Mouse (Mus musculus) lung, postnatal 25 days (tissue): ENCODE data around the gene Clec5a.
A peak's percentile ranks its signal among the peaks of the same experiment; 100 is the strongest.
"Not testable (repeated sequence)": the region's sequence is repeated elsewhere in the genome, so short reads cannot be mapped to it uniquely, and the experiment has no call there.

Source experiments
- DNase-seq: peaks from one replicate; pipeline ENCODE4 v3.0.0; 2022; ENCODE audit warnings: low spot score

The Clec5a gene

GRCm38 (mm10) chr6:40585645-40586044 is at the start of gene Clec5a:
Clec5a (minus strand) TSS chr6:40585821.
- DNase-seq, result no peak

- DNase-seq, result no peak
Observed at GRCm38 (mm10) chr6:40634640-40635071, 49.0 kb upstream of the Clec5a start.

GRCm38 (mm10) chr6:40628406-40629000 is 42.9 kb upstream of the Clec5a start, which contains the start of gene Mgam:
Mgam (plus strand) TSS chr6:40628831.
- DNase-seq, result no peak

GRCm38 (mm10) chr6:40626111-40626510 is 40.5 kb upstream of the Clec5a start:
- DNase-seq, result no peak

- peak; percentile 13 for DNase-seq
Observed at GRCm38 (mm10) chr6:40617965-40618364, 32.3 kb upstream of the Clec5a start.

GRCm38 (mm10) chr6:40613260-40613852 is 27.7 kb upstream of the Clec5a start, which contains the start of gene Tas2r138:
Tas2r138 (minus strand) TSS chr6:40613310.
- DNase-seq, result no peak

- no peak for DNase-seq
Observed at GRCm38 (mm10) chr6:40610244-40610643, 24.6 kb upstream of the Clec5a start.

- no peak for DNase-seq
Observed at GRCm38 (mm10) chr6:40607431-40607830, 21.8 kb upstream of the Clec5a start.

GRCm38 (mm10) chr6:40598546-40598945 is 12.9 kb upstream of the Clec5a start:
- DNase-seq, result not testable (repeated sequence)

- DNase-seq, result peak; percentile 18
Observed at GRCm38 (mm10) chr6:40594804-40595550, 9.4 kb upstream of the Clec5a start.

- no peak for DNase-seq
Observed at GRCm38 (mm10) chr6:40588346-40588745, 2.7 kb upstream of the Clec5a start.

- DNase-seq, result no peak
Observed at GRCm38 (mm10) chr6:40584336-40584735, 1.3 kb downstream of the Clec5a start.

GRCm38 (mm10) chr6:40576305-40576704 is 9.3 kb downstream of the Clec5a start:
- DNase-seq, result peak; percentile 25

GRCm38 (mm10) chr6:40573618-40574017 is 12.0 kb downstream of the Clec5a start:
- DNase-seq, result no peak

GRCm38 (mm10) chr6:40569187-40569586 is 16.4 kb downstream of the Clec5a start, which contains the start of gene Olfr460:
Olfr460 (plus strand) TSS chr6:40569487.
- DNase-seq, result no peak

- no peak for DNase-seq
Observed at GRCm38 (mm10) chr6:40554950-40555349, 30.7 kb downstream of the Clec5a start, which contains the start of gene Olfr461. Olfr461 (minus strand) TSS chr6:40555050.

GRCm38 (mm10) chr6:40544690-40545089 is 40.9 kb downstream of the Clec5a start:
- no peak for DNase-seq
